Mouse (Mus musculus) left cerebral cortex, adult 11 months (tissue): Measurements from ENCODE around the gene Kdm2b.

ENCODE experiments used
- DNase-seq: peaks from one replicate; pipeline ENCODE4 v3.0.0; 2022; ENCODE audit warnings: low spot score

Gene Kdm2b

GRCm38 (mm10) chr5:122989551-122990330, at the start of gene Kdm2b:
TSS of gene Kdm2b (minus strand) at chr5:122989823.
- DNase-seq = no peak

- DNase-seq = no peak
Observed at GRCm38 (mm10) chr5:123039120-123039752, 49.6 kb upstream of the Kdm2b start.

- DNase-seq = no peak
Observed at GRCm38 (mm10) chr5:123038115-123038514, 48.5 kb upstream of the Kdm2b start.

- no peak for DNase-seq
Observed at GRCm38 (mm10) chr5:123035564-123035963, 45.9 kb upstream of the Kdm2b start.

GRCm38 (mm10) chr5:123035089-123035488, 45.5 kb upstream of the Kdm2b start:
- DNase-seq = no peak

- DNase-seq = no peak
Observed at GRCm38 (mm10) chr5:123033646-123034160, 44.1 kb upstream of the Kdm2b start.

- no peak for DNase-seq
Observed at GRCm38 (mm10) chr5:123031312-123031711, 41.7 kb upstream of the Kdm2b start.

- DNase-seq = no peak
Observed at GRCm38 (mm10) chr5:123029729-123030128, 40.1 kb upstream of the Kdm2b start.

GRCm38 (mm10) chr5:123027436-123027835, 37.8 kb upstream of the Kdm2b start:
- no peak for DNase-seq

- DNase-seq = no peak
Observed at GRCm38 (mm10) chr5:123026414-123026813, 36.8 kb upstream of the Kdm2b start.

GRCm38 (mm10) chr5:123024965-123025573, 35.4 kb upstream of the Kdm2b start:
- DNase-seq = no peak

- DNase-seq = no peak
Observed at GRCm38 (mm10) chr5:123024312-123024711, 34.7 kb upstream of the Kdm2b start.

- DNase-seq = no peak
Observed at GRCm38 (mm10) chr5:123023049-123023448, 33.4 kb upstream of the Kdm2b start.

GRCm38 (mm10) chr5:123021438-123021837, 31.8 kb upstream of the Kdm2b start:
- DNase-seq = no peak

GRCm38 (mm10) chr5:123020426-123020825, 30.8 kb upstream of the Kdm2b start:
- DNase-seq = no peak

GRCm38 (mm10) chr5:123019336-123020016, 29.9 kb upstream of the Kdm2b start:
- DNase-seq = no peak

GRCm38 (mm10) chr5:123017504-123017903, 27.9 kb upstream of the Kdm2b start:
- DNase-seq = no peak

- DNase-seq = no peak
Observed at GRCm38 (mm10) chr5:123015915-123016314, 26.3 kb upstream of the Kdm2b start.

- DNase-seq = peak; percentile 97
Observed at GRCm38 (mm10) chr5:123014753-123015701, 25.4 kb upstream of the Kdm2b start, which contains the start of gene Orai1. TSS of gene Orai1 (plus strand) at chr5:123015074.

- peak; percentile 65 for DNase-seq
Observed at GRCm38 (mm10) chr5:123013599-123014315, 24.1 kb upstream of the Kdm2b start.
